Mouse (Mus musculus) lung, postnatal 0 days (tissue): ENCODE measurements around the gene Park7. TPM values are rescaled to one million over a fixed set of nuclear protein-coding genes. Genes with fewer than 3 reads are reported as not detected.
A peak's percentile ranks its signal among the peaks of the same experiment; 100 is the strongest.
"Not testable (repeated sequence)": the region's sequence is repeated elsewhere in the genome, so short reads cannot be mapped to it uniquely, and the experiment has no call there.

Experiments used
- ATAC-seq: fragments of 200-750 bp; cut with Nextera tagmentation; 2 replicates; pipeline ENCODE4 v1.8.0; 2017; ENCODE audit warnings: moderate library complexity
- DNase-seq: peaks from one replicate; pipeline ENCODE4 v3.0.0-alpha.2; 2016; ENCODE audit warnings: low spot score
- H3K27ac ChIP-seq: fragments of 300-500 bp; sonication (generic); 2 replicates; pipeline ENCODE4 v1.5.1; 2014; ENCODE audit warnings: antibody characterized with exemption, mild to moderate bottlenecking, low read length, mixed read lengths
- H3K27me3 ChIP-seq: fragments of 300-500 bp; sonication (generic); replicated peaks from 2 replicates; pipeline ENCODE4 v1.6.1; 2014; ENCODE audit warnings: low read length, mixed read lengths; ENCODE audit not compliant: insufficient read depth
- H3K36me3 ChIP-seq: fragments of 300-500 bp; sonication (generic); 2 replicates; pipeline ENCODE4 v1.6.1; 2014; ENCODE audit warnings: low read length, mixed read lengths; ENCODE audit not compliant: insufficient read depth
- H3K4me1 ChIP-seq: fragments of 300-500 bp; sonication (generic); 2 replicates; pipeline ENCODE4 v1.6.1; 2014; ENCODE audit warnings: antibody characterized with exemption, low read depth, low read length, mixed read lengths; ENCODE audit not compliant: insufficient read depth
- H3K4me2 ChIP-seq: fragments of 300-500 bp; sonication (generic); replicated peaks from 2 replicates; pipeline ENCODE4 v1.6.1; 2014; ENCODE audit warnings: low read depth, mild to moderate bottlenecking, low read length, moderate library complexity, mixed read lengths
- H3K4me3 ChIP-seq: fragments of 300-500 bp; sonication (generic); 2 replicates; pipeline ENCODE4 v1.5.1; 2014; ENCODE audit warnings: low read depth, low read length
- H3K9ac ChIP-seq: fragments of 300-500 bp; sonication (generic); replicated peaks from 2 replicates; pipeline ENCODE4 v1.6.1; 2014; ENCODE audit warnings: low read depth, mild to moderate bottlenecking
- H3K9me3 ChIP-seq: fragments of 300-500 bp; sonication (generic); 2 replicates; pipeline ENCODE4 v1.6.1; 2016; ENCODE audit warnings: low read length, mixed read lengths
- CTCF ChIP-seq: IDR thresholded peaks from 2 replicates; pipeline ENCODE4 v1.5.1; 2016; ENCODE audit warnings: antibody characterized with exemption, mild to moderate bottlenecking
- EP300 ChIP-seq: IDR thresholded peaks from 2 replicates; pipeline ENCODE4 v1.6.1; 2016; ENCODE audit warnings: antibody characterized with exemption, mild to moderate bottlenecking, control low read depth
- WGBS: fragments of 180-500 bp; shearing (Covaris S2); extraction: QIAGEN DNeasy Blood & Tissue Kit; methylation state at CpG from one replicate; pipeline ENCODE4 v1.1.7; 2014; 5-methylcytosine and 5-hydroxymethylcytosine counted together
- polyA plus RNA-seq: library from polyadenylated mRNA; unstranded; fragments of >200 nt; fragmentation: Nextera tagmentation; extraction: Ambion mirVana; gene quantifications from 2 replicates; pipeline ENCODE4 v1.2.1, GENCODE M21; 2015

Gene Park7
- polyA plus RNA-seq, 1 experiment from 2014 or later = 241 TPM

DNA sequence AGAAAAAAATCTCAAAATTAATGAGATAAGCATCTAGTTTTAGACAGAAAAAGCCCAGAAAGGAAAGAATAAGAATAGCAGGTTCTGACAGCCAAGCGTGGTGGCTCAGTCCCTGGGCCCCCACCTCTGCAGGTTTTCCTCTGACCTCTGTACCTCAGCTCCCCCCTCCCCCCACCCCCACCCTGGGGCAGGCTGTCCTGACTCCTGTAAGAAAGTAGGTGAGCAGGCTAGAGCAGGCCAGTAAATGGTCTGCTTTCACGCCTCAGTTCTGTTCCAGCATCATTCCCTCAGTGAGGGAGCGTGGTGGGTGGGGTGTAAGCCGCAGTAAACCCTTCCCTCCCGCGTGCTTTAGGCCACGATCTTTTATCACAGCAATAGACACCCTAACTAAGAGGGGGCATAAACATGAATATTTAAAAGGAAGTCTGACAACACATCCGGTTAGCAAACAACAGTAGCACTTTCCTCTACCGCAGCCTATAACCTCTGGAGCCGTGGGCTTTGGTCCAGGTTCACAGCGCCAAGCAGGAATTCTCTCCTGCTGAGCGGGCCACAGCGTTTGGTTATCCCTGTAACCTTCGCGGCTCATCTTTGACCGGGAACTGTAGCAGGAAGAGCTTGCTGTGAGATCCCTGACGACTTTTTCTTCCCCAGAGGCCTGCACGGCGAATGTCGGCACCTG lies 24.8 kb downstream of the Park7 start:
- no peaks in the 10 kb centered on the region for H3K9me3 ChIP-seq
- peak; percentile 49 for DNase-seq
- H3K27me3 ChIP-seq = no peaks in the 10 kb centered on the region
- H3K27ac ChIP-seq = 0 out of 2 replicates have a peak overlapping the region, but pooled peaks have one; percentile 9
- TF ChIP-seq EP300 (no peak), CTCF (0 out of 2 replicates have a peak, but pooled peaks have one; percentile 4)
- WGBS = 25% methylated on average over 20 of the region's 20 CpGs
- ATAC-seq = no peak
- H3K36me3 ChIP-seq = no peaks in the 10 kb centered on the region
- peaks cover 17% of the 10 kb centered on the region for H3K4me1 ChIP-seq
- no peak overlapping the region; the same call in 1 of the 2 replicates for H3K4me3 ChIP-seq
- H3K4me2 ChIP-seq = peak overlapping the region; percentile 39
- no peak overlapping the region for H3K9ac ChIP-seq

DNA sequence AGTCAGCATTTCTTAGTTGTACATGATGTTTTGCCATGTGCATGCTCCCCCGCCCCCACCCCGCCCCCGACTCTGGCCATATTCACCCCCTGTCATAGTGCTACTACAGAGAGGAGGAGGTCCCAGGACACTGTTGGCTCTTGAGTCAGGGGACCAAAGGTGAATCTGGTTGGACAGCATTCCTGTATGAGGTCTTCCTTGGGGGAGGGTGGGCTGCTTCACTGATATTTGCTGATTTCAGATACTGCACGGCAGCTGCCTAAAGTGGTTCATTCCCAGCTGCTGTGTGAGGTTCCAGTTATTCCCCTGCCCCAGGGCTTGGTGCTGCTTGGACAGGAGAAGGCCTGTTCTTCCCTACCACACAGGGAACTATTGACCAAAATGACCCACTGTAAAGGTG lies 25.7 kb downstream of the Park7 start:
- DNase-seq = no peak
- Histone ChIP-seq H3K4me3 (no peak overlapping the region), H3K9me3 (no peaks in the 10 kb centered on the region), H3K27me3 (no peaks in the 10 kb centered on the region), H3K9ac (no peak overlapping the region), H3K36me3 (no peaks in the 10 kb centered on the region), H3K27ac (no peak overlapping the region), H3K4me2 (no peak overlapping the region), H3K4me1 (peaks cover 17% of the 10 kb centered on the region)
- whole genome bisulfite sequencing = 61% methylated on average over 4 of the region's 4 CpGs
- TF ChIP-seq EP300 = no peak
- TF ChIP-seq CTCF = no peak
- ATAC-seq = no peak

DNA sequence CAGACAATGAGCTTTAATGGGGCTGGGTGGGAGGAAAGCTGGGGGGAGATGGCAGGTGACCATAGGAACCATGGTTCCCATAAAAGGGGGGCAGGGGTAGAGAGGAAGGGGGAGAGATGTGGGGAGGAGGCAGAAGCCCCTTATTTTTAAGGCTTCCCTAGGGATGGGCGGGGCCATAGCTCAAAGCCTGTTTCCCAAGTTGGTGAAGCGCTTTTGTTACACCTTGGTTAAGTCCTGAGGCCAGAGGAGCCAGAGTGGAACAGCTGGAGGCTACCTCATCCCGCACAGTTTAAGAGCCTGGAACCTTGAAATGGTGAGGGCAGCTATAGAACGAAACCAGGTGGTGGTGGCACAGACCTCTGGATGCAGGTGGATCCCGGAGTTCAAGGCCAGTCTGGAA lies 26.3 kb downstream of the Park7 start:
- peaks cover 17% of the 10 kb centered on the region for H3K4me1 ChIP-seq
- no peak for TF ChIP-seq EP300
- no peak for TF ChIP-seq CTCF
- no peak overlapping the region for H3K27ac ChIP-seq
- H3K27me3 ChIP-seq = no peaks in the 10 kb centered on the region
- WGBS = 73% methylated on average over 5 of the region's 5 CpGs
- no peaks in the 10 kb centered on the region for H3K9me3 ChIP-seq
- DNase-seq = no peak
- no peak for ATAC-seq
- H3K36me3 ChIP-seq = no peaks in the 10 kb centered on the region
- H3K4me2 ChIP-seq = no peak overlapping the region
- H3K4me3 ChIP-seq = no peak overlapping the region
- H3K9ac ChIP-seq = no peak overlapping the region

DNA sequence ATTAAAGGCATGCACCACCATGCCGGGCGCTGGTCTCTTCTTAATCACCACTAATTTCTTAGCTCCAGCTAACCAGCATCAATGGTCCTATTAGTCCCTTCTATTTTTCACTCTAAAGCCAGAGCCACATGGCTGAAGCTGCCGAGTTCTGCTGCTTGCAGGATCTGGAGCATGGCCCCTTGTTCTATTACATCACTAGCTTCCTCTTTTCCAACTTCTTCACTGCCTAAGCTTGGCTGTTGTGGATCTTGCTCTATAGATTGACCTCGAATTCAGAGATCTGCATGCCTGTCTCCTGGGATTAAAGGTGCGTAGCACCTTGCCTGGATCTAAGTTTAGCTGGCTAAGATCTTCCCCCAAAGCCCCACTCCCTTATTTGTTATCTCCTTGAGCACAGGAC lies 31.6 kb downstream of the Park7 start:
- TF ChIP-seq EP300 = no peak
- no peak for TF ChIP-seq CTCF
- ATAC-seq (no peak), DNase-seq (no peak)
- H3K4me3 ChIP-seq = no peak overlapping the region
- no peaks in the 10 kb centered on the region for H3K27me3 ChIP-seq
- H3K9ac ChIP-seq = no peak overlapping the region
- no peaks in the 10 kb centered on the region for H3K36me3 ChIP-seq
- H3K4me1 ChIP-seq = no peaks in the 10 kb centered on the region
- H3K27ac ChIP-seq = no peak overlapping the region
- H3K9me3 ChIP-seq = peaks cover 14% of the 10 kb centered on the region
- 83% methylated on average over 5 of the region's 5 CpGs for WGBS
- H3K4me2 ChIP-seq = no peak overlapping the region

DNA sequence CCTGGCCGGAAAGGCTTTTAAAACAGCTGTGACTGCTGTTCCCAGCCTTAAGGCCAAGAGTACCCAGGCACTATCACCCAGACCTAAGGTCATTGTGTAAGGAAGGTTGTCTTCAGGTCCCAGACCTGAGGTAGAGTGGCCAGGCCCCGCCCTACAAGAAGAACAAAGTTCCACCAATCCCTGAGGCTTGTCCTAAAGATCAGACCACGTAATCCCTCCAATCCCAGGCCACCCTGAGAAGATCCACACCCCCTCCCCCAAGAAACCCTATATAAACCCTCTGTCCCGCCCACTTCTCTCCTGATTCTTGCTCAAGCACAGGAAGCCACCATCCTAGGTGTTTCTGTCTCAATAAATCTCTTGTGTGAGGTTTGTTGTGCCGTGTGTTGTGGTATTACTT lies 33.9 kb downstream of the Park7 start:
- H3K4me1 ChIP-seq = no peaks in the 10 kb centered on the region
- peaks cover 14% of the 10 kb centered on the region for H3K9me3 ChIP-seq
- no peak overlapping the region for H3K27ac ChIP-seq
- no peak for ATAC-seq
- H3K4me3 ChIP-seq = no peak overlapping the region
- H3K4me2 ChIP-seq = no peak overlapping the region
- TF ChIP-seq EP300 (no peak), CTCF (no peak)
- H3K27me3 ChIP-seq = no peaks in the 10 kb centered on the region
- no peaks in the 10 kb centered on the region for H3K36me3 ChIP-seq
- DNase-seq = no peak
- H3K9ac ChIP-seq = no peak overlapping the region
- 86% methylated on average over 5 of the region's 5 CpGs for WGBS

DNA sequence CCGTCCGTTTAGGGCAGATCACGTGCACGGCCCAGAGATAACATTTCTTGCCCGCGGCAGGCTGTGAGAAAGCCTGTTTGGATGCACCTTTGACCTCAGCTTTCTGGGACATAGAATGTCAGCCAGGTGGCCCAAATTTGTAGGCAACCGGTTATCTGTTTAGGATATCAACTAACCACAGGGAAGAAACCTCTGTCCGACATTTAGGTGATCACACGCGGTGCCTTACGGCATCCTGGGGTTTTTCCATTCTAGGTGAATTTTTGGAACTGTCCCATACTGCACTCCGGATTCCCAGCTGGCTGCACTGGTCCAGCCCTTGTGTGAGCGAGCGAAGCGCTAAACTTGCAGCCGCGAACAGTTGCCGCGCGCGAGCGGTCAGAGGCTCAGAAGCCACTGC lies 34.6 kb downstream of the Park7 start:
- Histone ChIP-seq H3K4me3 (no peak overlapping the region), H3K4me2 (no peak overlapping the region), H3K4me1 (no peaks in the 10 kb centered on the region), H3K27ac (no peak overlapping the region), H3K36me3 (no peaks in the 10 kb centered on the region), H3K9me3 (peaks cover 14% of the 10 kb centered on the region), H3K27me3 (no peaks in the 10 kb centered on the region), H3K9ac (no peak overlapping the region)
- ATAC-seq (no peak), DNase-seq (no peak)
- 93% methylated on average over 22 of the region's 22 CpGs for WGBS
- TF ChIP-seq CTCF (no peak), EP300 (no peak)

DNA sequence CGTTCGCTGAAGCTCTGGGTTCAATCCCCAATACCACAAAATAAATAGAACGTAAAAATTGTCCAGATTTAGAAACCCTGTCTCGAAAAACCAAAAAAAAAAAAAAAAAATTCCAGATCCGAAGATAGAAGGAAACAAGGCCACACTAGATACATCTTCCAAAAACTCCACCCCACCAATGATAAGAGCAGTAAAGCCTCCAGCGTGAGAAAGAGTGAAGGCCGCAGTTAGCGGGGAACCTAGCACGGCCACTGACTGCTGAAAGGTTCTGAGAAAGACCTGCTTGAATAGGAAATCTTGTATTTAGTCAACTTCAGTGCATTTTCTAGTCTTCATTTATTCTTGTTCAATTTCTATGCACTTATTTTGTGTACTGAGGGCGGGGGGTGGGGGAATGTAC lies 38.8 kb downstream of the Park7 start:
- ATAC-seq (no peak), DNase-seq (no peak)
- TF ChIP-seq CTCF = no peak
- TF ChIP-seq EP300 = no peak
- 73% methylated on average over 10 of the region's 10 CpGs for WGBS
- Histone ChIP-seq H3K4me1 (peaks cover 14% of the 10 kb centered on the region; the same call in 1 of the 2 replicates), H3K9ac (no peak overlapping the region), H3K36me3 (no peaks in the 10 kb centered on the region), H3K4me2 (no peak overlapping the region), H3K27me3 (no peaks in the 10 kb centered on the region), H3K9me3 (peaks cover 14% of the 10 kb centered on the region), H3K4me3 (no peak overlapping the region), H3K27ac (no peak overlapping the region)

DNA sequence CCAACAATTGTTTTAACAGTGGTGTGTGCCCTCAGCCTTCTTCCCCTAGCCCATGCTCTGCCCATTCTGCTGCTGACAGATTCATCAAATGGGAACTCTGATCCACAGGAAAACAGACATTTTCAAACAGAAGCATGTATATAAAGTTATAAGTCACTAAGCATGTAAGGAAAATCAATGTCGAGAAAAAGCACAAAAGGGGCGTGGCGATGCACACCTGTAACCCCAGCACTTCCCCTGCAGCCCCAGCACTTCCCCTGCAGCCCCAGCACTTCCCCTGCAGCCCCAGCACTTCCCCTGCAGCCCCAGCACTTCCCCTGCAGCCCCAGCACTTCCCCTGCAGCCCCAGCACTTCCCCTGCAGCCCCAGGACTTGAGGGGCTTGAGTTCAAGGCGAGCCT lies 39.8 kb downstream of the Park7 start:
- H3K4me3 ChIP-seq, ATAC-seq, H3K4me2 ChIP-seq, H3K27me3 ChIP-seq, H3K27ac ChIP-seq, H3K9ac ChIP-seq, DNase-seq, H3K36me3 ChIP-seq: not testable (repeated sequence)
- H3K9me3 ChIP-seq = peaks cover 10% of the 10 kb centered on the region
- peaks cover 21% of the 10 kb centered on the region; the same call in 1 of the 2 replicates for H3K4me1 ChIP-seq
- 52% methylated on average over 4 of the region's 4 CpGs for WGBS
